6 mouse cellular contexts compared by ENCODE assay signal in the genomic region with DNA sequence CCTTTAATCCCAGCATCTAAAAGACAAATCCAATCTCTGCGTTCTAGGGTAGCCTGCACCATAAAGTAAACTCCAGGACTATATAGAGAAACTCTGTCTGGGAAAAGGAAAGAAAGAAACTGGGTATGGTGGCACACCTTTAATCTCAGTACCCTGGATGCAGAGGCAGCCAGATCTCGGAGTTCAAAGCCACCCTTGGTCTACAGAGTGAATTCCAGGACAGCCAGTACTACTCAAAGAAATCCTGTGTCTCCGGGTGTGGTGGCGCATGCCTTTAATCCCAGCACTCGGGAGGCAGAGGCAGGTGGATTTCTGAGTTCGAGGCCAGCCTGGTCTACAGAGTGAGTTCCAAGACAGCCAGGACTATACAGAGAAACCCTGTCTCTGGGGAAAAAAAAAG. TPM values are rescaled to one million over a fixed set of nuclear protein-coding genes. Genes with fewer than 3 reads are reported as not detected.
A peak's percentile ranks its signal among the peaks of the same experiment; 100 is the strongest.
DNase-seq lines count a peak whose midpoint lies in the region; ATAC-seq lines count a peak whose summit lies in the region.
"Not testable (repeated sequence)": the region's sequence is repeated elsewhere in the genome, so short reads cannot be mapped to it uniquely, and the experiment has no call there.

No protein-coding gene starts in this region.

- not testable (repeated sequence) for H3K4me1 ChIP-seq in forebrain, embryonic 13.5 days; hindbrain, embryonic 11.5 days (replicated peaks; ENCODE audit: control insufficient read depth, insufficient read depth, low read length)
- H3K4me1 ChIP-seq in liver, embryonic 12.5 days = peaks cover 67% of the 10 kb centered on the region
- H3K4me1 ChIP-seq in liver, embryonic 15.5 days (replicated peaks) = peaks cover 78% of the 10 kb centered on the region
- peaks cover 64% of the 10 kb centered on the region for H3K4me1 ChIP-seq in megakaryocyte, embryonic 14.5 days

- H3K36me3 ChIP-seq in forebrain, embryonic 13.5 days (ENCODE audit: poor library complexity, severe bottlenecking) = peaks cover 48% of the 10 kb centered on the region
- peaks cover 22% of the 10 kb centered on the region for H3K36me3 ChIP-seq in hindbrain, embryonic 11.5 days (ENCODE audit: control insufficient read depth, insufficient read depth, low read length)
- peaks cover 87% of the 10 kb centered on the region for H3K36me3 ChIP-seq in liver, embryonic 12.5 days
- peaks cover 81% of the 10 kb centered on the region for H3K36me3 ChIP-seq in liver, embryonic 15.5 days (replicated peaks)
- peaks cover 91% of the 10 kb centered on the region for H3K36me3 ChIP-seq in megakaryocyte, embryonic 14.5 days (replicated peaks; ENCODE audit: low read length)

- not testable (repeated sequence) for H3K27ac ChIP-seq in forebrain, embryonic 13.5 days
- H3K27ac ChIP-seq in hindbrain, embryonic 11.5 days (ENCODE audit: low read depth, low read length) = peak overlapping the region; percentile 33; the same call in 1 of the 2 replicates
- peak overlapping the region; percentile 75 for H3K27ac ChIP-seq in liver, embryonic 12.5 days
- H3K27ac ChIP-seq in liver, embryonic 15.5 days (replicated peaks) = peak overlapping the region; percentile 64

- 90% methylated on average over 6 of the region's 6 CpGs for WGBS in forebrain, embryonic 13.5 days
- WGBS in hindbrain, embryonic 11.5 days = 83% methylated on average over 6 of the region's 6 CpGs
- whole genome bisulfite sequencing in liver, embryonic 12.5 days (ENCODE audit: insufficient replicate concordance) = 82% methylated on average over 6 of the region's 6 CpGs
- 82% methylated on average over 6 of the region's 6 CpGs for WGBS in liver, embryonic 15.5 days (ENCODE audit: insufficient replicate concordance)

- ATAC-seq in forebrain, embryonic 13.5 days = peak; percentile 3; the same call in 1 of the 2 replicates
- ATAC-seq in hindbrain, embryonic 11.5 days (ENCODE audit: low FRiP score); liver, embryonic 12.5 days; liver, embryonic 15.5 days (ENCODE audit: insufficient read depth): not testable (repeated sequence)

- not testable (repeated sequence) for H3K4me2 ChIP-seq in forebrain, embryonic 13.5 days; hindbrain, embryonic 11.5 days (replicated peaks; ENCODE audit: low read depth, low read length)
- peak overlapping the region; percentile 51 for H3K4me2 ChIP-seq in liver, embryonic 12.5 days
- peak overlapping the region; percentile 53 for H3K4me2 ChIP-seq in liver, embryonic 15.5 days

- DNase-seq in ZHBTc4 (ENCODE audit: low read depth, low spot score) = peak; percentile 59
- DNase-seq in hindbrain, embryonic 11.5 days (ENCODE audit: low spot score) = not testable (repeated sequence)

- H3K9me3 ChIP-seq in forebrain, embryonic 13.5 days (replicated peaks); hindbrain, embryonic 11.5 days (ENCODE audit: control insufficient read depth, low read length); liver, embryonic 12.5 days (replicated peaks); liver, embryonic 15.5 days (replicated peaks); megakaryocyte, embryonic 14.5 days: not testable (repeated sequence)

- not testable (repeated sequence) for H3K9ac ChIP-seq in forebrain, embryonic 13.5 days; hindbrain, embryonic 11.5 days (ENCODE audit: low read depth, low read length); liver, embryonic 15.5 days
- H3K9ac ChIP-seq in liver, embryonic 12.5 days = peak overlapping the region; percentile 15; the same call in 1 of the 2 replicates

- not testable (repeated sequence) for H3K4me3 ChIP-seq in forebrain, embryonic 13.5 days; hindbrain, embryonic 11.5 days (ENCODE audit: low read depth, low read length)
- peak overlapping the region; percentile 21 for H3K4me3 ChIP-seq in liver, embryonic 12.5 days
- H3K4me3 ChIP-seq in liver, embryonic 15.5 days (replicated peaks) = peak overlapping the region; percentile 42
- H3K4me3 ChIP-seq in megakaryocyte, embryonic 14.5 days (replicated peaks) = peak overlapping the region; percentile 78

- H3K27me3 ChIP-seq in forebrain, embryonic 13.5 days = peaks cover 11% of the 10 kb centered on the region; the same call in 1 of the 2 replicates
- not testable (repeated sequence) for H3K27me3 ChIP-seq in hindbrain, embryonic 11.5 days (ENCODE audit: control insufficient read depth, insufficient read depth, low read length); liver, embryonic 12.5 days (replicated peaks); liver, embryonic 15.5 days; megakaryocyte, embryonic 14.5 days (replicated peaks)

RNA-seq across cellular contexts. Expression of a gene that starts 8.7 kb away (rescaled TPM):
- polyA plus RNA-seq in forebrain, embryonic 13.5 days (2015; fragmentation: Nextera tagmentation; extraction: Ambion mirVana) = 0.57 and 1.6 TPM in 2 replicates
- 4.7 and 5.0 TPM in 2 replicates for polyA plus RNA-seq in hindbrain, embryonic 11.5 days (2014; fragmentation: Nextera tagmentation; extraction: Ambion mirVana)
- polyA plus RNA-seq in liver, embryonic 12.5 days (2016; fragmentation: Nextera tagmentation; extraction: Ambion mirVana) = 168 TPM in 2 replicates
- 207 and 217 TPM in 2 replicates for polyA plus RNA-seq in liver, embryonic 15.5 days (2015; fragmentation: Nextera tagmentation; extraction: Ambion mirVana)
- 321 and 342 TPM in 2 replicates for polyA plus RNA-seq in megakaryocyte, embryonic 14.5 days (2012; ENCODE audit: insufficient read depth, low replicate concordance)

RNA-seq across cellular contexts. Expression of a gene that starts 9.3 kb away (rescaled TPM):
- polyA plus RNA-seq in forebrain, embryonic 13.5 days (2015; fragmentation: Nextera tagmentation; extraction: Ambion mirVana) = 1,312 and 1,385 TPM in 2 replicates
- polyA plus RNA-seq in hindbrain, embryonic 11.5 days (2014; fragmentation: Nextera tagmentation; extraction: Ambion mirVana) = 1,309 and 1,311 TPM in 2 replicates
- 584 and 591 TPM in 2 replicates for polyA plus RNA-seq in liver, embryonic 12.5 days (2016; fragmentation: Nextera tagmentation; extraction: Ambion mirVana)
- 193 and 220 TPM in 2 replicates for polyA plus RNA-seq in liver, embryonic 15.5 days (2015; fragmentation: Nextera tagmentation; extraction: Ambion mirVana)
- polyA plus RNA-seq in megakaryocyte, embryonic 14.5 days (2012; ENCODE audit: insufficient read depth, low replicate concordance) = 12.1 and 56.4 TPM in 2 replicates

RNA-seq across cellular contexts. Expression of a gene that starts 9.9 kb away (rescaled TPM):
- polyA plus RNA-seq in forebrain, embryonic 13.5 days (2015; fragmentation: Nextera tagmentation; extraction: Ambion mirVana) = 161 and 174 TPM in 2 replicates
- polyA plus RNA-seq in hindbrain, embryonic 11.5 days (2014; fragmentation: Nextera tagmentation; extraction: Ambion mirVana) = 185 and 204 TPM in 2 replicates
- 84.2 and 84.5 TPM in 2 replicates for polyA plus RNA-seq in liver, embryonic 12.5 days (2016; fragmentation: Nextera tagmentation; extraction: Ambion mirVana)
- 44.5 and 49.2 TPM in 2 replicates for polyA plus RNA-seq in liver, embryonic 15.5 days (2015; fragmentation: Nextera tagmentation; extraction: Ambion mirVana)
- 0.77 and 1.5 TPM in 2 replicates for polyA plus RNA-seq in megakaryocyte, embryonic 14.5 days (2012; ENCODE audit: insufficient read depth, low replicate concordance)

RNA-seq across cellular contexts. Expression of a gene that starts 23.0 kb away (rescaled TPM):
- 219 and 232 TPM in 2 replicates for polyA plus RNA-seq in forebrain, embryonic 13.5 days (2015; fragmentation: Nextera tagmentation; extraction: Ambion mirVana)
- polyA plus RNA-seq in hindbrain, embryonic 11.5 days (2014; fragmentation: Nextera tagmentation; extraction: Ambion mirVana) = 310 and 313 TPM in 2 replicates
- 246 and 250 TPM in 2 replicates for polyA plus RNA-seq in liver, embryonic 12.5 days (2016; fragmentation: Nextera tagmentation; extraction: Ambion mirVana)
- 196 and 203 TPM in 2 replicates for polyA plus RNA-seq in liver, embryonic 15.5 days (2015; fragmentation: Nextera tagmentation; extraction: Ambion mirVana)
- polyA plus RNA-seq in megakaryocyte, embryonic 14.5 days (2012; ENCODE audit: insufficient read depth, low replicate concordance) = 33.2 and 56.2 TPM in 2 replicates

Comparison
In these comparisons a context has a peak if more than half of its experiments do, and no peak if none do; other contexts are left out.
1. RNA of a gene that starts 8.7 kb away (polyA plus RNA-seq): 321 to 342 TPM in megakaryocyte, embryonic 14.5 days, 207 to 217 TPM in liver, embryonic 15.5 days and 168 TPM in liver, embryonic 12.5 days; 4.7 to 5.0 TPM in hindbrain, embryonic 11.5 days and 0.57 to 1.6 TPM in forebrain, embryonic 13.5 days; every median in the first group is over 10 times any median in the second.
2. RNA of a gene that starts 9.9 kb away (polyA plus RNA-seq): 185 to 204 TPM in hindbrain, embryonic 11.5 days, 161 to 174 TPM in forebrain, embryonic 13.5 days, 84.2 to 84.5 TPM in liver, embryonic 12.5 days and 44.5 to 49.2 TPM in liver, embryonic 15.5 days; 0.77 to 1.5 TPM in megakaryocyte, embryonic 14.5 days; every median in the first group is over 10 times any median in the second.